Mouse (Mus musculus) CD8-positive naive resting alpha-beta T cell, adult 2 months (primary cell): Measurements from ENCODE around the gene Ppif.

ENCODE experiments used
- DNase-seq, 2 experiments: peaks; one replicate each; pipeline ENCODE4 v3.0.0; 2022; ENCODE audit warnings: low read depth in 2 of 2, low spot score in 2 of 2

Ppif gene

DNA sequence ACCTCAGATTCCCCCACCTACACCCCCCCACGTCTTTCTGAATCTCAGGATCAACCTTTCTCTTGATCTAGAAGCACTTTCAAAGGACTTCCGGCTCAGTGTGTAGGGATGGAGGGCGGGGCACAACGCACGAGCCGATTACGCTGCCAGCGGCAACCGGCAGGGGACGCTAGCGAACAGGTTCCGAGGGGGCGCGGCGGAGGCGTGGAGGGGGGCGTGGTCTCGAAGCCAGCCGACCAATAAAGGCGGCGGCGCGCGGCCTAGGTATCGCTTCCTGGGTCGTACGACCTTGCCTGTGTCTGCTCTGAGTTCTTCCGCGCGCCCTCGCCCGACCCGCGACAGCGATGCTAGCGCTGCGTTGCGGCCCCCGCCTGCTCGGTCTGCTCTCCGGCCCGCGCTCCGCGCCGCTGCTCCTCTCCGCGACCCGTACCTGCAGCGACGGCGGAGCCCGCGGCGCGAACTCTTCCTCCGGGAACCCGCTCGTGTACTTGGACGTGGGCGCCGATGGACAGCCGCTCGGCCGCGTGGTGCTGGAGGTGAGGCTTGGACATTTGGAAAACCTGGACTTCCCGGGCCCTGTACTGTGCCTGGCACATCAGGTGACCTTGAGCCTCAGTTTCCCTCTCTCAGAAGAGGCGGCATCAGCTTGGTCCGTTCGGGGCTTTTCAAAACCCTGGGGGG lies at the start of gene Ppif:
TSS of gene Ppif (plus strand) at position 267 of the 681 bp plus-strand sequence.
- DNase-seq, result peak; percentile 99

DNA sequence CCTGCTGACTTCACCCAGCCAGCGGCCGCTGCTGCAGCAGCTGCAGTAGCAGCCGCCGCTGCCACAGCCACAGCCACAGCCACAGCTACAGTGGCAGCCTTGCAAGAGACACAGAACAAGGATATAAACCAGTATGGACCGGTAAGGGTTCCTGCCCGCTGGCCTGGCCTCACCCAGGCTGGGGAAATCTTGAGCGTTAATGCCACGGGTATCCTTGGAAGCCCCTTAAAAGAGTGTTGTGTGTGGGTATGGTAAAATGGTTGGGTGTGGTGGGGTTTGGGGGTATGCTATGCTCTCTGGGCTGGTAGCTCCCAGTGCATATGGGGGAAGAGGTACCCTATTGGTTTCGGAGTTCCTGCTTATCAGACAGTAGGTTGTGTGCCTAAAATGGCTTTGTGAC lies 48.2 kb upstream of the Ppif start:
- no peak for DNase-seq

DNA sequence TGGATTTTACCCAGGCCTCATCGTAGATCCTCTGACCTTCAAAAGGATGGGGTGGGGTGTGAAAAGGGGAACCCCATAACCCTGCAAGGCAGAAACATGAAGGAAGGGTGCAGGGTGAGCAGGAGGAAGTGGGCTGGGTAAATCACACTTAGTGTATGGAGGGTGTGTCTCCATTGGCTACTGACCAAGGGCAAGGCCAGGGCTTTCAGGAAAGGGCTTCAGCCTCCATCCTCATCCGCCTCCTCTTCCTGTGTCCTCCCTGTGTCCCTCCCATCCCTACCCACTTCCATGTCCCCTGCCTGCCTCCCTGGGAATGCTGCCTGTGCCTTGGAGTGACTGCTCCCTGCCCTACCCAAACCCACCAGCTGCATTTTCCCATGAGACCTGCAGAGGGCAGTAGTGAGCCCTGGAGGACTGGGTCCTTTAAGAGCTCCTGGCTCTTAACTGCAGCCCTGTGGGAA lies 47.8 kb upstream of the Ppif start:
- DNase-seq, result peak; percentile 50 to 66

DNA sequence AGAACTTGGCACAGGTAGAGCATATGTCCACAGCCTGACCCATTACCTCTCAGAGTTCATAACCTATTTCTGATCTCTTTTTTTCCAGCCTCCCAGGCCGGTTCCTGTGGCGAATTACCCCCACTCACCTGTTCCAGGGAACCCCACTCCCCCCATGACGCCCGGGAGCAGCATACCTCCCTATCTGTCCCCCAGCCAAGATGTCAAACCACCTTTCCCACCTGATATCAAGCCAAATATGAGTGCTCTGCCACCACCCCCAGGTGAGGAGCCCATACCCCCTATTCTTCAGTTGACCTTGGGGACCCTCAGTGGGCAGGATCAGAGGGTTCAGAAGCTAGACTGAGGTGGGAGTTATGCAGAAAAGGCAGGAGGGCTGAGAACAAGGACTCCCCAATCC lies 42.8 kb upstream of the Ppif start:
- DNase-seq, result no peak

DNA sequence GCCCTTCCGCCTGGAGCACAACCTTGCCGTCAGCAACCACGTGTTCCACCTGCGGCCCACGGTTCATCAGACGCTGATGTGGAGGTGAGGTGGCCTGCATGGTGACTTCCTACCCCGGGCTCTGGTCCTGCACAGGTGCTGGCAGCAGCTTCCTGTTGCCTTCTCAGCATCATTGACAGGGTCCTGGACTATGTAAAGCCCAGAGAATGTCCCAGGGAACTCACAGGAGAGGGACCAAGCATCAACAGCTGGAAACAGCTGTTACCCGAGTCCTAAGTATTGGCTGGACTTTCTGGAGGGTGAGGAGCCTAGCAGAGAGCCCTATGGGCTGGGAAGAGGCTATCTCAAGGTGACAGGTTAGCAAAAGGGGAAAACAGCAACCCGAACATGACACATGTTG lies 42.0 kb upstream of the Ppif start:
- no peak for DNase-seq

DNA sequence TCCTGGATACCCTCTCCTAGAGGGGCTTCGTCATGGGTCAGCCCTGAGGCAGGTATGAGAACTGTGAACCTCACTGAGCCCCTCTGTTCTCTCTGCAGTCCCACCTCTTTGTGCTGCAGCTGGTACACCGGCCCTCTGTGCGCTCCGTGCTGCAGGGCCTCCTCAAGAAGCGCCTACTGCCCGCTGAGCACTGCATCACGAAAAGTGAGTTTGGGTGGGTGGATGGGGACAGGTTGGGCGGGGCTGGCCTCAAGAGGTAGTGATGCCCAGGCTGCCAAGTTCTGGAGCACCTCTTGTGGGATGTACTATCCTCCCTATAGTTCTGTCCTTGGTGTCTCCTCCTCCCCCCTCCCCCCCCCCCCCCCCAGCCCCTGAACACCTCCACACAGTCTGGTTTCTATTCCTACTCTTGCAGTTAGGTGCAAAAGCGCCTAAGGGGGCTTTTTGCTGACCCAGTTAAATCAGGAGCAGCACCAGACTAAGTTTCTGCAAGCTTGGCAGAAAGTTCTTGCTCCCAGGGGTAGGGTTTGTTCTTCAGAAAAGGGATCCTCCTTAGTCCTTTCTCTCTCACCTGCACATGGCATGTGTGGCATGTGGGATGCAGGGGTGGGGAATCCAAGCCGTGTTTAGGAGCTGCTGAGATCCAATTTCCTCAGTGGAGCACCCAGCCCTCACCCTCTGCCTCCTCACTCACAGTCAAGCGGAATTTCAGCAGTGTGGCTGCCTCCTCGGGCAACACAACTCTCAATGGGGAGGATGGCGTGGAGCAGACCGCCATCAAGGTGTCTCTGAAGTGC lies 39.4 kb upstream of the Ppif start:
- DNase-seq, result no peak

DNA sequence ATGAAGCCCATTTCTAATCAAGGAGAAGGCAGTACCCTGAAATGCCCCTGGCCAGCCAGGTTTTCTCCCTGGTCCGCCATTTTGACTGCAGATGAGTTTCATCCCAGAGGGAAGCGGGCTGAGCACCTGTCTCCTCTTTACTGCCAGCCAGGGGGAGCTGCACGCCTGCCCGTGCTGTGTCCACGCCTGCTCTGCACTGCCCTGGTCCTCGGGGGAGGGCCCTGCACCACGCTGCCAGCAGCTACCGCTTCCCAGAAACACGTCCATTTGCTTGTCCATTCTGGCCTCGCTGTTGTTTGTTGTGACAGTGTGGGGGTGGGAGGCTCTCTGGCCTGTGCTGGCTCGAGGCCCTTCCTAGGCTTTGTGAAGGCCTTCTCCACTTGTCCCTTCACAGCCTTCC lies 33.3 kb upstream of the Ppif start:
- DNase-seq, result no peak

DNA sequence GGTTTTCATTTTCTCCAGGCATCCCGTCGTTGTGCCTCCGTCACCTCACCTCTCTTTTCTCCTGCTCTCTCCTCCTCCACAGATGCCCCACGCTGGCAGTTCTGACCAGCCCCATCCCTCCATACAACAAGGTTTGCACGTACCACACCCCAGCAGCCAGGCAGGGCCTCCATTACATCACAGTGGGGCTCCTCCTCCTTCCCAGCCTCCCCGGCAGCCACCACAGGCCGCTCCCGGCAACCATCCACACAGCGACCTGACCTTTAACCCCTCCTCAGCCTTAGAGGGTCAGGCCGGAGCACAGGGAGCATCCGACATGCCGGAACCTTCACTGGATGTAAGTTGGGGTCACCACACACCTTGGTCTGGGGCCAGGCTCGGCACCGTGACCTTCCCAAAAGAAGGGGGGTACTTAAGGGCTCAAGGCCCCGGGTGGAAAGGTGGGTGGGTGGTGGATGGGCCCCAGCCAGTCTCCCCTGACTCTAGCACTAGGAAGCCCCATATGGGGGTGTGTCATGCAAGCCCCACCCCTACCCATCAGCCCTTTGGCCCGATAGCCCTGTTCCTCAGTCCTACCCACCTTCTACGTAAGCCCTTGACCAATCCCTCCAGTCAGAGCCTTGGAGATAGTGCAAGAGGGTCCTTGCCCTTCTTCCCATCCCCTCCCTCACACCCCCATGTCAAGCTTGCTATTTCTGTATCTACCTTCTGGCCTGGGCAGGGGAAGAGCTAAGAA lies 32.6 kb upstream of the Ppif start:
- DNase-seq, result no peak

DNA sequence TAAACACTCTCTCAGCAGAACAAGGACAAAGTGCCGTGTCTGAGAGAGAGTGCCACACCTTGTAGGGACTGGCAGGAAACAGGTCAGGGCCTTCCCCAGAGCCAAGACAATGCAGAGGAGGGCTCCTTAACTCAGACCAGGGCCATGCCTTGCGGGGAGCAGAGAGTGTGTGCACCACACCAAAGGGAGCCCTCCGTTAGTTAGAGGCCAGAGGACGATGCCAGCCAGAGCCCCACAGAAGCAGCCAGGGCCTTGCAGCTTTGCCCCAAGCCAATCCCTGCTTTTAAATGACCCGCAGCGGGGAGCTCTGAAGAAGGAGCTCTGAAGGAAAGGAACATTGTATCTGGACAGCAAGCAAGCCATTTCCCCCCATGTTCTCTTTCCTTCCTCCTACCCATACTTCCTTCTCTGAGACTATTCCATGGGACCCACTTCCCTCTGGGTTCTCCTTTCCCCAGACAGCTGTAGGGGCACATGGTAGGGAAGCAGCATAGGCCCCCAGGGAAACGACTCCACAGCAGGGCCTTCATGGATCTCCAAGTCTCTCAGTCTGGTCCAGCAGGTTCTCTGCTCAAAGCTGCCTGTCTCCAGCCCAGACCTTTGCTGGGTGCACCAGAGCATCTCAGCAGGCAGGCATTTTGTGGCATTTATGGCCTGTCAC lies 30.2 kb upstream of the Ppif start:
- no peak for DNase-seq

DNA sequence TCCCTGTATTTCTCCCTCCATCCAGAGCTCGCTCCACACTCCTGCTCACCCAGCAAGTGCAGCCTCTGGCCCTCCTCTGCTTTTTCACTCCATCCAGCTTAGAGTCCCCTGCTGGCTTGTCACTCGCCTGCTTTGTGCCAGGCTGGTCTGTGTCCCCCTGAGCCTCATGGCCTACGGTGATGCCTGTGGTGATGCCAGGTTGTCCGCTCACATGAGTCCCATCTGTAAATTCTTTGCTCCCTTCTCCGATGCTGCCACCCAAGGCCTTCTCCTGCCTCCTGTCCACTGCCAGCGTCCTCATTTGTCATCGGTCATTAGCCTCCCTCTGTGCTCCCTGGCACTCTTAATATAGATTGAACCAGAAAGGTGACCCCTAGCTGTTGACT lies 29.7 kb upstream of the Ppif start:
- no peak for DNase-seq

DNA sequence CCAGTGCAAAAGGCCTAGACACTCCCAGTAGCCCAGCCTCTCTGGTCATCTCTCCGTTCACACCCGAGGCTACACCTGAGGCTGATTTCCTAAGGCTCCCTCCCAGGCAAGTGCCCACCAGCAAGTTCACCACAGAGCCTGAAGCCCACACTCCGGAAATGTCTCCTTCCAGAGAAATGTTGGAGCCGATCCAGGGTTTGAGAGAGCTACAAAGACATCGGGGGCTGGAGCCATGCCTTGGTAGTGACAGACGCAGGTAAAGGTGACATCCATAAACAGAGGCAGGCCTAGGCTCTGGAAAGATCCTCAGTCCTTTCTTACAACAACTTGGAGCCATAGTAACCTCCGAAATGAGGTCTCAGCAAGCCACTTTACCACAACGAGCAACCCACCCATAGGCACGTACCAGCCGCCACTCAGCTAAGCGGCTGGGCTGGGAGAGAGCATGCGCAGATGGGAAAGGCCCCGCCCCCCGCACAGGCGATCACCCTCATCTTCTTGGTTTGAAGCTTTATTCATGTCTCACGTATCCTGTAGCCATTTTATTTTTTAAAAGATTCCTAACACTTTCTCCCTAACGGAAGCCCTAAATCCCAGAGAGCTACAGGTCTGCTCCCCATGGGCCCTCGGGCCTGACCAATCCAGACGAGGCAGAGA lies 28.5 kb upstream of the Ppif start:
- DNase-seq, result no peak

DNA sequence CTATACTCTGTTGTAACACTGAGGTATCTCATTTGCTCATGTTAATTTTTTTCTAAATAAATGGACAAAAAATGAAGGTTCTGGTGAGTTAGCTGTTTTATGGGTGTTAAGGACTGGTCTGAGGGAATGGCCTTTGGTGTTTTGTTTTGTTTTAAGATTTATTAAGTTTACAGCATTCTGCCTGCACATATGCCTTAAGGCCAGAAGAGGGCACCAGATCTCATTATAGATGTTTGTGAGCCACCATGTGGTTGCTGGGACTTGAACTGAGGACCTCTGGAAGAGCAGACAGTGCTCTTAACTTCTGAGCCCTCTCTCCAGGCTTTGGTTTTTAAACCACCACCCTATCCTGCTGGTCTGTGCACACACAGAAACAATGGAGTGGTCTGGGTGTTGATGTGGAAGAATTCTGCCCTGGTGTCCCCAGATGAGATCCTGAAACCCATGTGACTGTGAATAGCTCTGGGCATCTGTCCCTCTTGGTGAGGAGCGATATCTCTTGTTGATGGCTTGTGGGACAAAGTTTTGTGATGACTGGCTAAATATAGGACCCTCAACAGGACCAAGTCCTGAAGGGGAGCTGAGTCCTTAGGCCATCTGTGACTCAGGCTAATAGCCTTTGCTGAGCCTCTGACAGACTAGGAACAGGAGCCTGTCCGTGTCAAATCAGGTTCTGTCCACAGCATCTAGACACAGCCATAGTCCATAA lies 27.1 kb upstream of the Ppif start:
- no peak for DNase-seq

DNA sequence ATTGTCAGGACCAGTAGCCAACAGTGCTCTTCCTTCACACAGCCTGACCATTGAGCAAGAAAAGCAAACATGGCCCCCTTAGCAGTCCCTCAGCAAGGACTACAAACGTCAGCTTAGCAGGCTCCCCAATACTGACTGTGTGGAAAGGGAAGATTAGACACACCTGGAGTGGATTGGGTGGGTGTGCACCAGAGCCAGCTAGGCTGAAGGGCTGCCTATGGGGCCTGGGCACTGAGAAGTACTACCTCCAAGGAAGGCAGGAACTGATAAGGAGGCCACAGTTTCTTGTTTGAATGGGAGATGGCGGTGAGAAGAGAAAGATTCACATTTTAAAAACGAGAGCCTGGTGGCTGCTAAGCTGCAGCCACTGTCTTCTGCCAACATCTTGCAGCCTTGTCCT lies 26.4 kb upstream of the Ppif start:
- DNase-seq, result no peak

DNA sequence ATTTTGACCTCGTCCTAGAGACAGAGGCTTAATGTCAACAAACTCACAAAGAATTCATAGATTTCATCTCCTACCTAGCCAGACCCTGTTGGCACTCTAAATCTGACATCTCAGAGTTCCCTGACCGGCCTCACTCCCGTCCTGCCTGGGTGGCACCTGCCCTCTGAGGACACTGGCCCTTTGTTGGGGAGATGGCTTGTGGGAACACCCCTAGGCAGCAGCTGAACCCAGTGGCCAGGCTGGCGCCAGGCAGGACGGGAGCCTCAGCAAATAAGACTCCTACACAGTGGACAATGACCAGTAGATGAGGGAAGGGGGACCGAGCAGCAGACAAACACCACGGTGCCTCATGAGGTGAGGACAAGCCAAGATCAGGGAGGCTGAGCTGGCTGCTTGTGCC lies 14.3 kb upstream of the Ppif start:
- DNase-seq, result no peak

DNA sequence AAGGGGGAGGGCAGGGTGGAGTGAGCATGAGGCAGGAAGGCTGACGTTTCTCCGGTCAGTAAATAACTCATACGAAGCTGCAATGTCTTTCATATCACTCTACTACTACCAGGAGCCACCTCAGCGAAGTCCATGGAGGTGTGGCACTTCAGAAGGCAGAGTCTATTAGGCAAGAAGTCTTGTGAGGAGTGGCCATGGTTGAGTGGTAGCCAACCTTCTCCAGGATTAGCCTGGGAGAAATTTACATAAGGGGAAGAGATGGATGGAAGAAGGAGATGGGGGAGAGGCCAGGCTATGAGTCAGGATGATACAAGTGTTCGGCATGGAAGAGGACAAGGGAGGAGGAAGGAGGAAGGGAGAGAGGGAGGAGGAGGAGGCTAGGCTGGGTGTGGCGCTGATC lies 11.9 kb upstream of the Ppif start:
- no peak for DNase-seq

DNA sequence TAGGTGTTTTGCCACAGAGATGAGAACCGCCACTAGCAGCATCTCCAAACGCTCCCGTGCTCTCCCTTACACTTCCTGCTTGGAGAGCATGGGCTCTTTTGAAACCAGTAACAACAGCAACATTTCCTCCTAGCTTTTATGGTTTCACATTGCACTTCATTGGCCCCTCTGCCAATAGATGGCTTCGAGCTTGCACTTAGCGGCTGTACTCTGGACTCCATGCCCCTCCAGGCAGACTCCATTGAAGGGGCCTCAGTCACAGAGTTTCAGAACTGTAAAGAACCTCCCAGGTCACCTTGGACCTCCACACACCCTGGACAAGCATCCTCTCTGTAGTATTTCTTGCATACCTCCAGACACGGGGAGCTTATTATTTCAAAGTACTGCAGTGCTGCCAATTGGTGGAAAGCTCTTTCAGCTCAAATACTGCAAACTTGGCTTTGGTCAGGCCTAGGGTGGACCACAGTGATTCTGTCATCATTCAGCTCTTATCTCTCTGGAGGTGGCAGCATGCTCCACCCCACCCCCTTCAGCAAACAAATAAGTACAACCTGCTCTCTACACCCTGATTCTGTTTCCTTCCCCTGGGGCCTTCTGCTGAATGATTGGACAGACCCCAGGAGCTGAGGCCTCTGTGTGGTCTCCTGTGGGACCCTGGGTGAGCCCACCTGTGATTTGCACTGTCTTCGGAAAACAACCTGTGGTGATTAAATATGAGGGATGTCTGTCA lies 7.6 kb upstream of the Ppif start:
- no peak for DNase-seq

DNA sequence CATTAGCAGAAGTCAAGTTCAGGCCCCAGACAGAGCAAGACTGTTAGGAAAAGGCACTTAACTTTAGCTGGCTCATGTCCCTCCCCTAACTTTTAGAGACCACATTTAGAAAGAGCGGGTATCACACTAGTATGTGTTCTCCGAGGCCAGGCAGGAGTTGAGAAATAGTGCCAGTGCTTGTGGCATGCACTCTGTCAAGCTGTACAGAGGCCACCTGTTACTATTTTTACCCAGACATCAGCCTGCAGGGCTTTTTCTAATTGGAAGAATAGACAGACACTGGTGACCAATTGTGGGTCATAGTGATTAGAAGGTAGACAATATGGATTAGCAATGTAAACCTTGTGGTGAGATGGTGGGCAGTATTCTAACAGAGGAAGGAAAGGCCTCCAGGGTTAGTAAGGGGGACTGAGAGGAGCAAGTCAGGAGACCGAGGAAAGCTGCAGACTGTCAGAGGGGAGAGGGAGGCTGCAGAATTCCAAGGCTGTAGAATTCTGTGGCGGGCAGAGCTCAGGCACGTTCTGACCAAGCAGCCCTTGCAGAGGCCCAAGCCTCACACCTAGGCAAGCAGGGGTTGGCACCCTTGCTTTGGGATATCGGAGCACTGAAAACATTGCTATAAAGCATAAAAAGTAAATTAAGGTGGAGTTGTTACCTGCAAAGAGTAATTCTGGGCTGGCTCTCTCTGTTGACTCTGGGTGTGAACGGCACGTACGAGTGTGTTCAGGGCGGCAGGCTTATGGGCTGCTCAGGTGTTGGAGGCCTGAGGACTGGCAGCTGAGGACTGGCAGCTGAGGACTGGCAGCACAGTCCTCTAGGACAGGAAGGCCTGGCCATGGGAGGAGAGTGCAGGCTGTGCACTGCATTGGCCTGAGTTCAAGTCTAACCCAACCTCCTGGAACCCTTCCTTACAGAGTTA lies 6.7 kb upstream of the Ppif start:
- DNase-seq, result no peak

DNA sequence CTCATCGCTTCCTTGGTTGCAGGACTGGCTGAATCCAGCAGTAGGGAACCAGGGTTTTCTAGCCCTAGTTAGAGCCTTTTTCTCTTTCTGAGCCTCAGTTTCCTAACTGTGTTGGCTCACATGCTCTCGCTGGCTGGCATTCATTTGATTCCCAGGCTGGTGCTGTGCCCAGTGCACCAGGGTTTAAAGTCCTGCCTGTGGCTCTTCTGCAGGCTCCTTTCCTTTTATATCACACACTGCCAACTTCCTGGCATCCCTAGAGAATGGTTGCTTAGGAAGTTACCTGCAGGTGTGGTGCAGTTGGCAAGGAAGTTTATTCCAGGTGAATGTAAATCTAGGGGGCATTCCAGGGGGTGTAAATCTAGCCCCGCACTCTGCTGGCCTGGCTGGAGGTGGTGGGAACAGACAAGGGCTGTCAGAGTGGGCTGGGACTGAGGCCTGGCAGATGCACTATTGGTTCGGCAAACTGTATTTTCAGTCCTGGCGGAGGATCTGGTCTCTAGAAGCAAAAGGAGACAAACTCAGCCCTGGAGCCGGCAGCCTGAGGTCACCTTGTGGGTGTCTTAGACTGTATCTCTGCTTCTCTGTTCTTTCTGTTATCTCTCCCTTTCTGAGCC lies 575 bp upstream of the Ppif start:
- no peak for DNase-seq
